Mouse (Mus musculus): ENCODE results near the gene Gm10220.
"Not testable (repeated sequence)": the region's sequence is repeated elsewhere in the genome, so short reads cannot be mapped to it uniquely, and the experiment has no call there.

Gm10220 gene

DNA sequence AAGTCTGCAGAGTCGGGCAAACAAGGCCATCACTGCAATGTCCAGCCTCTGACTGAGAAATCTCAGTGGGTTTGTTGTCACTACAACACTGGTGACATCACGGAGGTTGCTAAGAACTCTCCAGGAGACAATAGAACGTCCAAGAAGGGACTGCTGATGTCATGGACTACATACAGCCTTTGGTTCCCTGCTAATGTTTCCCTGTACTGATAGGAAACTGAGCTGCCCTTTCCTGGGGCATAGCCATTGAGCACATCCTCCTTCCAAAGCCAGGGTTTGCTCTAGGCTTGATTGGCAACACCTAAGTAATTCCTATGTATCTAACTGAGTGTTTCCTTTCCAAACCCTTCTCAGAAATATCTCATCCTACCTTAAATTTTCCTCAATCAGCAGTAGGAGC, at the start of gene Gm10220:
Gene Gm10220 (minus strand): TSS at position 101 of the 400 bp plus-strand sequence.
- ATAC-seq (ENCODE audit: low TSS enrichment) = not testable (repeated sequence)

DNA sequence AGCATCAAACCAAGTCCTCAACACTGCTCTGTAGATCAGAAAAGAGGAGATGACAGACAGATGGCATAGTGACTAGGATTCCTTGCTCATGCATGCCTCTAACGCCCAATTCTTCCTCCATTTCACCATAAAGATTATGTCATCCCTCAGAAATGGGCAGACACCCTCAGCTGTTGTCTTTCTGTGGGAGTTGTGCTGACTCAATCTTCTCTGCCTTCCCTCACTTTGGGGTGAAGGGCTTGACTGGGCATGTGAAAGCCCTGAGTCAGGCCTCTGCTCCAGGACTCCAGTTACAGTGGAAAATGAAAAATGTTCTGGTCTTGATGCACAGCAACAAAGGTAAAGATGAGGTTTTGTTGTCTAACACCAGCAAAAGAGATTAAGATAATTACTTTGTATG, 48.6 kb upstream of the Gm10220 start:
- ATAC-seq (ENCODE audit: low TSS enrichment) = no peak

DNA sequence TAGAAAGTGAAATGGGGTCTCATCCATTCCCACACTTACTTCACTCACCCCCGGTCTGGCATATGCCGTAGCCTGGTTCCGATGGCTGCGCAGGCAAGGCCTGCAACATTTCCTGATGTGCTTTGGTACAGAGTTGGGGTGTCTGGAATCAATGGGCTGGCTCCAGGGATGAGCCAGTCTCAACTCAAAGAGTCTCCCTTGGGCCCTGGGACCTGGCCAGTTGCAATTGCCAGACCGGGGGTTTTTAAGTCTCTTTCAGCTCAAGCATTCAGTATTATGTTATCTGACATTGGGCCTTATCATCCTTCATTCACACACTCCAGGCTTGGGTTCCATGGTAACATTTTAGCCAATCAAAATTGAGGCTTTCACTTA, 44.6 kb upstream of the Gm10220 start:
- no peak for ATAC-seq (ENCODE audit: low TSS enrichment)

DNA sequence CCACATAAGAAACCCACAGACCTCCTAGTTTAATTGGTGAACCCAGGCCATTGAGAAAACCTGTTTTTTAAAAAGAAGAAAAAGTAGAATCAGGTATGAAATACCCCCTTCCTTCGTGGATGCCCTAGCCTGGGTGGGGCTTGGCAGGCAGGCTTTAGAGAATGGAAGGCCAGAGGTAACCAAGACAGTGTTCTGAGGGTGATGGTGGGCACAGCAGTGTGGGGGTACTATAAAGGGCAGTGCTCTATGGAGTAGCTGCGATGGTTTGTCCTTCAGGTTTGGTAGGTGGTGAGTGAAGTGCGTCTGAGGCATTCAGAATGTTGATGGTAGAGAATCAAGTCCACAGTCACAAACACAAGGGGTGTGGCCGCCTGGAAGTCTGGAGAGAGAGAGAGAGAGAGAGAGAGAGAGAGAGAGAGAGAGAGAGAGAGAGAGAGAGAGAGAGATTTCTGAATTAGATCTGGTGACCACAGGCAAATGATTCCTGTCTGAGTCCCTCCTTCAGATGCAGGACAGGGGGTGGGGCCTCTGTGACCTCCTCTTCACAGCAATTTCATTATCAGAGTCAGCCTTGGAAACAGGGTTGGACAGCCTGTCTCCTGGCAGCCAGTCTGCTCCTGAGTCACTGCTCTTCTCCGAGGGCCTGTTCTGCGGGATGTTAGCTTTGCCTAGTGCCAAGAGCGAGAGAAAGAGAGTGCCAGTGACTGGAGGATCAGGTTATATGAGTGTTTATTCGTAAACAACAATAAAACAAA, 44.0 kb upstream of the Gm10220 start:
- ATAC-seq (ENCODE audit: low TSS enrichment) = no peak

DNA sequence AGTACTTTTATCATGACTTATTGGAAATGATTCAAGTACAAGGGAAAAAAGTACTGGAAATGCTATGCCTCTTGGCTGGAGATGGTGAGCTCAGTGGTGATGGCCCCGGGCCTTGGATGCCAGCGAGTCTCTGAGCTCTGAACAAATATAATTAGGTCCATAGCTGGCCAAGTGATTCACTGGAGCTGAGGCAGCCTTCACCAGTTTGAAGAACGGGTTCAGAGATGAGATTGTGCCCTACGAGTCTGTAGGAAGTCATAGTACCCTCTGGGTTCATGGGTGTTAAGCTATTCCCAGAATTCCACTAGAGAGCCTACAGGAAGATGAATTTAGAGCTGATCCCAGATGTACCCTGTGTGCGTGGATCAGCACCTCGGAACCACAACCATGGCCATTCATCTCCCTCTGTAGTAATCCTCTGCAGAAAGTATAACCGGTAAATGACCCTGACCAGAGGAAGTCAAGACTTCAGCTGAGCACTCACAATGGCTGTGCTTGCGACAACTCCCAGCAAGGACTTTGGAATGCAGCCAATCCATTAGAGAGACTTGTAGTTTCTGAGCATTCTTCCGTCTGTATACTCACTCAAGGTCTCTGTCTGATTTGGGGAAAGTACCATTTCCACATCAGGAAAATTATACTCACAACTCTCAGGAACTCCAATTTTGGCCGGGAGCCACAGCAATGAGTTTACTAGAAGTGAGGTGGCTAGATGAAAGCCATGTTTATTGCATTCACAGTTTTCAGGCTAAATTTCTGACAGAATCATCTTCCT, 36.4 kb upstream of the Gm10220 start:
- no peak for ATAC-seq (ENCODE audit: low TSS enrichment)

DNA sequence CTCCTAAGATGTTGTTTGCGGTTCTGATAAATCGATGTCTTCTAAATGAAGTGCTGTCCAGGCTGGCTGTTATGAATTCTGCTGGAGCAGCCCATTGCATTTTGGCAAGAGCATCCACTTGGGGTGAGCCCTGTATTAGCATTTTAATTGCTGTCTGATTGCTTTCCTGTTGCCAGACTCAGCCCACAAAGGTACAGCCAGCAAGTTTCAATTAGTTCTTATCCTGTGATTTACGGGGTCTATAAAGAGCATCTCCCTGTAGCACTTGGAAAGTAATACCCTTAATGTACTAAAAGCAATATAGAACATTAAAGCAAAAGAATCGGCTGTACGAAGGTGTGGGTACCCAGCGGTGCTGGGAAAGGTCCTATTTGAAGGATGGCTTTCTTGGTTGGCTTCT, 21.7 kb upstream of the Gm10220 start:
- ATAC-seq (ENCODE audit: low TSS enrichment) = no peak

DNA sequence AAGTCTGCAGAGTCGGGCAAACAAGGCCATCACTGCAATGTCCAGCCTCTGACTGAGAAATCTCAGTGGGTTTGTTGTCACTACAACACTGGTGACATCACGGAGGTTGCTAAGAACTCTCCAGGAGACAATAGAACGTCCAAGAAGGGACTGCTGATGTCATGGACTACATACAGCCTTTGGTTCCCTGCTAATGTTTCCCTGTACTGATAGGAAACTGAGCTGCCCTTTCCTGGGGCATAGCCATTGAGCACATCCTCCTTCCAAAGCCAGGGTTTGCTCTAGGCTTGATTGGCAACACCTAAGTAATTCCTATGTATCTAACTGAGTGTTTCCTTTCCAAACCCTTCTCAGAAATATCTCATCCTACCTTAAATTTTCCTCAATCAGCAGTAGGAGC, 16.0 kb downstream of the Gm10220 start, which contains the start of gene 5031410I06Rik:
Gene 5031410I06Rik (minus strand): TSS at position 101 of the 400 bp plus-strand sequence.
- ATAC-seq (ENCODE audit: low TSS enrichment) = not testable (repeated sequence)

DNA sequence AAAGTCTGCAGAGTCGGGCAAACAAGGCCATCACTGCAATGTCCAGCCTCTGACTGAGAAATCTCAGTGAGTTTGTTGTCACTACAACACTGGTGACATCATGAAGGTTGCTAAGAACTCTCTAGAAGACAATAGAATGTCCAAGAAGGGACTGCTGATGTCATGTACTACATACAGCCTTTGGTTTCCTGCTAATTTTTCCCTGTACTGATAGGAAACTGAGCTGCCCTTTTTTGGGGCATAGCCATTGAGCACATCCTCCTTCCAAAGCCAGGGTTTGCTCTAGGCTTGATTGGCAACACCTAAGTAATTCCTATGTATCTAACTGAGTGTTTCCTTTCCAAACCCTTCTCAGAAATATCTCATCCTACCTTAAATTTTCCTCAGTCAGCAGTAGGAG, 32.0 kb downstream of the Gm10220 start, which contains the start of gene Gm10471:
Gene Gm10471 (minus strand): TSS at position 101 of the 400 bp plus-strand sequence.
- ATAC-seq (ENCODE audit: low TSS enrichment) = not testable (repeated sequence)

DNA sequence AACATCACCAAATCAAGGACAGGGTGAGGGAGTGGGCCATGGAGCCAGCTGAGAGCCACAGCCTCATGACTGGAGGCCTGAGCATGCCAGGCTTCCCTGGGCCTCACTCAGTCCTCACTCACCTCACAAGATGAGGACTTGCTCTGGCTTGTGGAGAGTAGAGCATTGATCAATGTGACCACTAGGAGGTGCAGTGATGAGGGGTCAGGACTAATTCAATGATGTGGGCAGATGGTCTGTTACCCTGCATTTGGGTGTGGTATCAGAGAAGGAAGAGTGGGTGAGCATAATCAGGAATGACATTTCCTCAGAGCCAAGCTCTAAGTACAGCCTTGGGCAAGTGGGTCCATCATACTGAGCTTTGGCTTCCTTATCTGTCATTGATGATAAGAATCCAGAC, 42.2 kb downstream of the Gm10220 start:
- ATAC-seq (ENCODE audit: low TSS enrichment) = not testable (repeated sequence)

DNA sequence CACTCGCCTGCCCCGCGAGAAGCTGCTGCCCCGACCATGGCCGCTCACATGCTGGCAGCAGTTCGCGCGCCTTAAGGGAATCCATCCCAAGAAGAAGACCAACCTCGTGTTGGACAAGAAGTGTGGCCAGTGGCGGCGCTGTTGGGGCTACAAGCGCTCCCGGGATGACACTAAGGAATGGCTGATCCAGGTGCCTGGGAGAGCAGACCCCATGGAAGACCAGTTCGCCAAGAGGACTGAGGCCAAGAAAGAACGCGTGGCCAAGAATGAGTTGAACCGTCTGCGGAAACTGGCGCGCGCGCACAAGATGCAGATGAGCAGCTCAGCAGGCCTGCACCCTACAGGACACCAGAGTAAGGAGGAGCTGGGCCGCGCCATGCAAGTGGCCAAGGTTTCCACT, 50.5 kb downstream of the Gm10220 start:
- no peak for ATAC-seq (ENCODE audit: low TSS enrichment)

Measured in frontal cortex, adult (tissue).